Mouse (Mus musculus) midbrain, postnatal 0 days (tissue): ENCODE measurements around the gene Wdr19. TPM values are rescaled to one million over a fixed set of nuclear protein-coding genes. Genes with fewer than 3 reads are reported as not detected.
A peak's percentile ranks its signal among the peaks of the same experiment; 100 is the strongest.
"Not testable (repeated sequence)": the region's sequence is repeated elsewhere in the genome, so short reads cannot be mapped to it uniquely, and the experiment has no call there.

Experiments
- ATAC-seq: fragments of 200-750 bp; cut with Nextera tagmentation; 2 replicates; pipeline ENCODE4 v1.8.0; 2017; ENCODE audit warnings: moderate number of reproducible peaks, mild to moderate bottlenecking, moderate TSS enrichment, moderate library complexity; ENCODE audit not compliant: low FRiP score
- DNase-seq: peaks from one replicate; pipeline ENCODE4 v3.0.0-alpha.2; 2015; ENCODE audit warnings: low spot score
- H3K27ac ChIP-seq: fragments of 300-500 bp; sonication (generic); 2 replicates; pipeline ENCODE4 v1.5.1; 2014; ENCODE audit warnings: low read depth, mild to moderate bottlenecking, low read length, mixed read lengths
- H3K27me3 ChIP-seq: fragments of 300-500 bp; sonication (generic); 2 replicates; pipeline ENCODE4 v1.6.1; 2014; ENCODE audit warnings: low read length, control low read depth, mixed read lengths; ENCODE audit not compliant: insufficient read depth
- H3K36me3 ChIP-seq: fragments of 300-500 bp; sonication (generic); 2 replicates; pipeline ENCODE4 v1.6.1; 2014; ENCODE audit warnings: low read length, control low read depth, mixed read lengths; ENCODE audit not compliant: insufficient read depth
- H3K4me1 ChIP-seq: fragments of 300-500 bp; sonication (generic); 2 replicates; pipeline ENCODE4 v1.6.1; 2014; ENCODE audit warnings: mild to moderate bottlenecking, control low read depth, antibody characterized with exemption, low read length, mixed read lengths; ENCODE audit not compliant: insufficient read depth
- H3K4me2 ChIP-seq: fragments of 300-500 bp; sonication (generic); 2 replicates; pipeline ENCODE4 v1.6.1; 2014; ENCODE audit warnings: low read depth, mild to moderate bottlenecking, low read length, mixed read lengths; ENCODE audit not compliant: poor library complexity, severe bottlenecking
- H3K4me3 ChIP-seq: fragments of 300-500 bp; sonication (generic); 2 replicates; pipeline ENCODE4 v1.5.1; 2014; ENCODE audit warnings: low read depth, mild to moderate bottlenecking, low read length, moderate library complexity
- H3K9ac ChIP-seq: fragments of 300-500 bp; sonication (generic); replicated peaks from 2 replicates; pipeline ENCODE4 v1.6.1; 2014; ENCODE audit warnings: mild to moderate bottlenecking, low read length, moderate library complexity, mixed read lengths; ENCODE audit not compliant: poor library complexity, severe bottlenecking
- H3K9me3 ChIP-seq: fragments of 300-500 bp; sonication (generic); 2 replicates; pipeline ENCODE4 v1.6.1; 2016; ENCODE audit warnings: low read length, control low read depth
- CTCF ChIP-seq: IDR thresholded peaks from 2 replicates; pipeline ENCODE4 v1.5.1; 2016; ENCODE audit warnings: antibody characterized with exemption, mild to moderate bottlenecking
- WGBS: fragments of 180-500 bp; shearing (Covaris S2); extraction: QIAGEN DNeasy Blood & Tissue Kit; methylation state at CpG from one replicate; pipeline ENCODE4 v1.1.7; 2014; 5-methylcytosine and 5-hydroxymethylcytosine counted together
- polyA plus RNA-seq: library from polyadenylated mRNA; unstranded; fragments of >200 nt; fragmentation: Nextera tagmentation; extraction: Ambion mirVana; gene quantifications from 2 replicates; pipeline ENCODE4 v1.2.1, GENCODE M21; 2015
- total RNA-seq: library from RNA; depleted of rRNA; stranded (reverse); fragments of >200 nt; gene quantifications from 2 replicates; pipeline ENCODE4 v1.2.3, GENCODE M21; 2014

Gene Wdr19
- total and polyA plus RNA-seq, 2 experiments from 2014 or later: 7.6 to 17.0 TPM

GRCm38 (mm10) chr5:65287751-65288701 lies 88.5 kb downstream of the Wdr19 start:
- Histone ChIP-seq H3K27ac (no peak overlapping the region), H3K9ac (no peak overlapping the region), H3K4me1 (no peaks in the 10 kb centered on the region), H3K9me3 (no peaks in the 10 kb centered on the region), H3K4me3 (no peak overlapping the region), H3K27me3 (no peaks in the 10 kb centered on the region), H3K4me2 (no peak overlapping the region), H3K36me3 (peaks cover 29% of the 10 kb centered on the region; the same call in 1 of the 2 replicates)
- 86% methylated on average over 24 of the region's 24 CpGs for WGBS
- DNase-seq: peak; percentile 57
- no peak for TF ChIP-seq CTCF
- no peak for ATAC-seq

GRCm38 (mm10) chr5:65289009-65289408 lies 89.5 kb downstream of the Wdr19 start:
- H3K9me3 ChIP-seq, H3K9ac ChIP-seq, DNase-seq, H3K27ac ChIP-seq, H3K4me3 ChIP-seq, ATAC-seq, H3K4me1 ChIP-seq, H3K27me3 ChIP-seq, H3K4me2 ChIP-seq: not testable (repeated sequence)
- peaks cover 33% of the 10 kb centered on the region; the same call in 1 of the 2 replicates for H3K36me3 ChIP-seq
- WGBS: 91% methylated on average over 8 of the region's 8 CpGs

- 88% methylated on average over 6 of the region's 6 CpGs for WGBS
- H3K4me3 ChIP-seq: no peak overlapping the region
- H3K27me3 ChIP-seq: no peaks in the 10 kb centered on the region
- no peak overlapping the region for H3K27ac ChIP-seq
- H3K36me3 ChIP-seq: peaks cover 21% of the 10 kb centered on the region; the same call in 1 of the 2 replicates
- no peak for TF ChIP-seq CTCF
- no peak for DNase-seq
- no peaks in the 10 kb centered on the region for H3K4me1 ChIP-seq
- ATAC-seq: no peak
- no peak overlapping the region for H3K4me2 ChIP-seq
- H3K9ac ChIP-seq: no peak overlapping the region
- H3K9me3 ChIP-seq: no peaks in the 10 kb centered on the region
Measured at GRCm38 (mm10) chr5:65293627-65294026, 94.1 kb downstream of the Wdr19 start.

GRCm38 (mm10) chr5:65294270-65294669 lies 94.8 kb downstream of the Wdr19 start:
- Histone ChIP-seq H3K4me3 (no peak overlapping the region), H3K4me1 (no peaks in the 10 kb centered on the region), H3K4me2 (no peak overlapping the region), H3K36me3 (peaks cover 21% of the 10 kb centered on the region; the same call in 1 of the 2 replicates), H3K9ac (no peak overlapping the region), H3K27ac (no peak overlapping the region), H3K9me3 (no peaks in the 10 kb centered on the region), H3K27me3 (no peaks in the 10 kb centered on the region)
- DNase-seq (no peak), ATAC-seq (no peak)
- 79% methylated on average over 2 of the region's 2 CpGs for WGBS
- no peak for TF ChIP-seq CTCF

- Histone ChIP-seq H3K4me1 (no peaks in the 10 kb centered on the region), H3K4me2 (no peak overlapping the region), H3K9me3 (no peaks in the 10 kb centered on the region), H3K9ac (no peak overlapping the region), H3K36me3 (peaks cover 17% of the 10 kb centered on the region; the same call in 1 of the 2 replicates), H3K4me3 (no peak overlapping the region), H3K27me3 (no peaks in the 10 kb centered on the region), H3K27ac (no peak overlapping the region)
- no peak for DNase-seq
- WGBS: 89% methylated on average over 7 of the region's 7 CpGs
- TF ChIP-seq CTCF: no peak
- ATAC-seq: no peak
Measured at GRCm38 (mm10) chr5:65298167-65298950, 98.9 kb downstream of the Wdr19 start.

GRCm38 (mm10) chr5:65299623-65300022 lies 100.1 kb downstream of the Wdr19 start:
- H3K27ac ChIP-seq, H3K9ac ChIP-seq, DNase-seq, H3K27me3 ChIP-seq, H3K4me1 ChIP-seq, ATAC-seq, H3K9me3 ChIP-seq, H3K4me2 ChIP-seq, H3K4me3 ChIP-seq: not testable (repeated sequence)
- peaks cover 13% of the 10 kb centered on the region; the same call in 1 of the 2 replicates for H3K36me3 ChIP-seq
- WGBS: 90% methylated on average over 1 of the region's 1 CpGs
